Mouse (Mus musculus) retina, postnatal 7 days (tissue): ENCODE measurements around the gene Il18.

Source experiments
- DNase-seq: peaks from one replicate; pipeline ENCODE4 v3.0.0-alpha.2; 2012; ENCODE audit warnings: low read depth, low spot score

The Il18 gene

DNA sequence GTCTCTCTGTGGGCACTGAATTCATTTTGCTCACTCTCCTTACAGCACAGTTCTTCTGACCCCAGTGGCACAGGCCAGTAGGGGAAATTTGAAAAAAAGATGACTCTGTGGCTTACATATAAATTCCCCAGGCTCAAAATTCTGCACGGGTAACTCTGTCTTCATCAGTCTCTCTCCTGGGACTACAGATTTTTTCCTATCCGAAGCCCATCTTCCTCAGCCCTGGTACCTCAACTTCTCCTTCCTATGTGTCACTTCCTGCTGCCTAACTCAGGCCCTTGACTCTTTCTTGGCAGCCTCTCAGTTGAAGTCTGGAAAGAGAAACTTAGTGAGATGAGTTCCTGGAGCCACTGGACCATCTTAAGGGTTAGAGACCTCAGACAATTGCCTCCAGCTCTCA lies 1.1 kb upstream of the Il18 start:
- no peak for DNase-seq

- DNase-seq: no peak
Observed at GRCm38 (mm10) chr9:50555094-50555446, 443 bp downstream of the Il18 start, which contains the start of gene Bco2. Gene Bco2, minus strand, starts transcription at chr9:50555181.

- DNase-seq: no peak
Observed at GRCm38 (mm10) chr9:50561145-50561917, 6.7 kb downstream of the Il18 start, which contains the start of gene Tex12. Gene Tex12, minus strand, starts transcription at chr9:50561325.

DNA sequence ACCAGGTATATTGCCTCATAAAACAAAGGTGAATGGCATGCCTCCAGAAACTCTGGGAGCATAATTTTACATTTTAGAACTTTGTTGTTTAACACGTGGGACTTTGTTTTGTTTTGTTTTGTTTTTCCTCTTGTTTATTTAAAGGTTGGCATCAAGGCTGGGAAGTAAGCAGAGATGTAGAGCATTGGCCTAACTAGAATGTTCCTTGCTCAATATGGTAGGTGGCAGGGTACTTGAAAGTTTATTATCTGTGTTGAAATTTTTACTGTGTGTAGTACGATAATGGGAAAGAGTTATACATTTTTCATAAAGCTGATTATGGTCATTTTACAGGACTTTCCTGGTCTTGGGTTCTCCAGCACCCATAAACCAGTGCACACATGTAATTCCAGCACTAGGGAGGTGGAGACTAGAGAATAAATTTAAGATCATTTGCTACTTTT lies 7.3 kb downstream of the Il18 start:
- DNase-seq: no peak

- DNase-seq: no peak
Observed at GRCm38 (mm10) chr9:50565173-50565572, 10.5 kb downstream of the Il18 start.

DNA sequence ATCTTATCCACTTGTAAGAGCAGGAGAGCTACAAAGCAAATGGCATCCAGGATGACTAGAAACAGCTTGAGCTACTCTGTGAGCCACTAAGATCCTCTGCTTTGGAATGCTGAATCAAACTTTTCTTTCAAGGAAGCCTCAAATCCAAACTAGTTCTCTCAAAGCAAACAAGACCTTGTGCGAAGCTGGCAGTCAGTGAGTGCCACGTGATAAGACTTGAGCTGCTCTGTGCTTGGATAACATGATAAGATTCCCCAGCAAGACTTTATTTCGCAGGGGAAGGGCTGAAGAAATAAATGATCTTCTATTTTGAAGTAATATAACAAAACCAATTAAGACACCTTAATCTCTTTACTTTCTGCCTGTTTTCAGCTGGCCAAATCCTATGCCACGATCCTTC lies 11.3 kb downstream of the Il18 start:
- no peak for DNase-seq

DNA sequence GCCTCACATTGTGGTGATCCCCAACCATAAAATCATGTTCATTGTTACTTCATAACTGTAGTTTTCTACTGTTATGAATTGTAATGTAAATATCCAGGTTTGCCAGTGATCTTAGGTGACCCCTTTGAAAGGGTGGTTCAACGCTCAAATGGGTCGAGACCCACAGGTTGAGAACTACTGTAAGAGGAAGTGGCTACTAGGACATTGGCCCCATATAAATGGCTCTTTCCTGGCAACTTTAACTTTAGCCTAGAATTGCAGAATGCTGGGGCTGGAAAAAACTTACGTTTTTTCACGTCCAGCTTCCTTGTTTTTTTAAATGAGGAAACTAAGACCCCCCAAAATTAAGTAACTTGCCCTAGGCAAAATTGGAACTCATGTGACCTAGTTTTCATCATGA lies 12.7 kb downstream of the Il18 start:
- no peak for DNase-seq

GRCm38 (mm10) chr9:50567881-50568280 lies 13.3 kb downstream of the Il18 start:
- DNase-seq: no peak

DNA sequence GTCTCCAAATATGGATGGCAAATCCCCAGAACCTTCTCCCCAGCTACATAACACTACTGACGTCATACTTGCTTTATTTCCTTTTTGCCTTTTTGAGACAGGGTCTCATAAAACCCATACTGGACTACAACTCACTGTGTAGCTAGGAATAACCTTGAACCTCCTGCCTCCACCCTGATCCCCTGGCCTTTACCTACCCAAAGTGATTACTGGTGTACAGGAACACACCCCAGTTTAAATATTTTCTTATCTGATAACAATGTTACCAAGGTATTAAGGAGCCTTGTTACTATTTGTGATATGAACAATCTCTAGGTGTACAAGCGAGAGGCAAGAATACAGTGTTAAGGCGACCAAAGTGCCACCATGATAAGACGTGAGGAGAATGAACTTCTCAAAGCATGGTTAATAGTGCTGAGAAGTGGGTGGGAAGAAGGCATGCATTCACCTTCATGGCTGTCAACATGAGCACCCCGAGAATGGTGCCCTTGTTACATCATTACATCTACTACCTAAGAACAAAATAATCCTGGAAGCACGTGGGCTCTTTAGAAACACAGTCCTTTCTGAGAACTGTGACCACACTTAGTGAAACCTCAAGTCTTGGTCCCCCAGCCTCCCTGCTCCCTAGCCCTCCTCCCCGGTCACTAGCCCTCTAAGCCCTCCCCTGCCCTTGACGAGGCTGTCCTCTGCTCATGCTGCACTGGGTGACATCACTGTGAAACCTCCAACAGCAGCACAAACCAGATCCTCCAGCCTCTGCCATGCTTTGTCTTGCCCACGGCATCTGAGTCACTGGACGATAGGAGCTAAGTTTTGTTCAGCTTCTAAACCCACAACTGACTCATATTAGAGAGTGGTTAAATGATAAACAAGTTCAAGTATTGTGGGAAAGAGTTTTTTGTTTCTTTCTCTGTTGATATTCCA lies 15.2 kb downstream of the Il18 start:
- no peak for DNase-seq

GRCm38 (mm10) chr9:50580370-50580769 lies 25.7 kb downstream of the Il18 start:
- no peak for DNase-seq

DNA sequence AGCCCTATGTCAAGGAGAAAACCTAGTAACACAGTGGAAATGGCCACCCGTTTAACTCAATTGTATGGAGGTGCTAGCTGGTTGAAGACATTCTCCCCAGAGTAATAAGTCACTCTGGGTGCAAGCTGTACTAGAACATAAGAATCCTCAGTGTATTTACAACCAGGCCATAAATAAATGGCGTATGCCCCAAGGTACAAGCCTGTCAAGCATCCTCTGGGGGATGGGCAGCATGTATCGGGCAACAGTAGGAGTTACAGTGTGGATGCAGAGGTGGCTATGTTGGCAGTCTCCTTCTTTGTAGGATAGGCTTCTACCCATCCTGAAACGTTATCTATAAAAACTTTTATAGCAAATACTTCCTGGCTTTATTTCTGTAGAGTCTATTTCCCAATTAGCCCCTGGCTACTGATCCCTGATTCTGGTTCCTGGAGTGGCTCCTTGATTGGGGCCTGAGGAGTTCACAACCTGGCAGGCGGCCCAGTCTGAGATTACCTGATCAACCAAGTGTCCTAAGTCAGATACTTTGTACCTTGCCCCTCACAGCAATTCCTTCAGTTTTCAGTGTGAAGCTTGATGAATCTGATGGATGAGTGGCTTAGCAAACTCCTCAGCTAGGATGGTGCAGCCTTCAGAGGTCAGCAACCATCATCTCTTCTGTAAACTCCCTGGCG lies 30.7 kb downstream of the Il18 start:
- DNase-seq: no peak

GRCm38 (mm10) chr9:50586955-50587354 lies 32.3 kb downstream of the Il18 start:
- no peak for DNase-seq

- DNase-seq: no peak
Observed at GRCm38 (mm10) chr9:50590856-50591518, 36.4 kb downstream of the Il18 start.

DNA sequence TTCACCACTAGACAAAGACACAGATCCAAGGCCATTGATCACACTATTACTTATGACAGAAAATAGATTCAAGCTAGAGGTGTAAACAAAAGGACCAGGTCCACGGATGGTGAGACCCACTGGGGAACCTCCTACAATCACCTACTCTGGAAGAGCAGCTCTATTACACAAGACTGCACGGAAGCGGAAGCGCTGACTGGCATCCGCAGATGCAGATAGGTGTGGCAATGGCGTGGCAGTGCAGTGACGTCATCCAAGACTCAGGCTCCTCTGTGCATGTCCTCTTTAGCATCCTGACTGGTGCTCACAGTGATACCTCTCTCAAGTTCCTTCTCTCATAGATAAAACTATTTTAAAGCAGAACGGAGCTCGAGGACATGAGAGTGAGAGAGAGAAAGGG lies 38.3 kb downstream of the Il18 start:
- no peak for DNase-seq

GRCm38 (mm10) chr9:50593544-50593943 lies 38.9 kb downstream of the Il18 start:
- no peak for DNase-seq

- DNase-seq: no peak
Observed at GRCm38 (mm10) chr9:50594794-50595417, 40.3 kb downstream of the Il18 start.

DNA sequence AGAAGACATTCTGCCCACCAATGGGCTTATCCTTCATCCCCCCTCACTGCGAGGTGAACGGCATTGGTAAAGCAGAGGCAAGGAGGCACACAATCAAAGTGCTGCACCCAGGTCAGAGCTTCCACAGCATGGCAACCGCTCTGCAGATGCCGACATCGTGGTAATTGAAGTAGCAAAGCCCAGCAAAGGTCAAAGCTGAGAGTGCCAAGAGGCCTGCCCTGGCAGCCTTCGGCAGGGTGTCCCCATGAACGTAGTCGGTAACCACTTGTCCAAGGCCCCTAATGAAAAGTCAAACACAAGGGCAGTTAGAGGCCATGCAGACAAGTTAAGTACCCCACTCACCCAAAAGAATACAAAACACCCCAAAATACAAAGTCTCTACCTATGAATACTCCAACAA lies 42.3 kb downstream of the Il18 start:
- DNase-seq: no peak

GRCm38 (mm10) chr9:50601536-50601935 lies 46.9 kb downstream of the Il18 start:
- DNase-seq: no peak

GRCm38 (mm10) chr9:50602055-50602845 lies 47.6 kb downstream of the Il18 start:
- DNase-seq: no peak
